Mouse (Mus musculus): ENCODE data around the gene 1110051M20Rik.

GRCm38 (mm10) chr2:91457656-91458251 lies 13.2 kb upstream of the 1110051M20Rik start:
- no peak for TF ChIP-seq CTCF (IDR thresholded peaks at IDR 0.05; ENCODE audit: insufficient read depth, low read depth, low read length)
- no peak for TF ChIP-seq POLR2A (IDR thresholded peaks at IDR 0.05; ENCODE audit: insufficient read depth, low read depth, low read length)
